Mouse (Mus musculus): ENCODE data around the gene Hist1h4m. TPM values are rescaled to one million over a fixed set of nuclear protein-coding genes. Genes with fewer than 3 reads are reported as not detected.

Gene Hist1h4m
- not detected in 2 replicates for polyA plus RNA-seq (2012; rRNA removed)

GRCm38 (mm10) chr13:21811539-21811938 lies at the start of gene Hist1h4m:
Gene Hist1h4m (plus strand): TSS chr13:21811746.

GRCm38 (mm10) chr13:21779767-21780731 lies 31.5 kb upstream of the Hist1h4m start, which contains the start of gene Hist1h1b:
Gene Hist1h1b (minus strand): TSS chr13:21780625.

GRCm38 (mm10) chr13:21783255-21783617 lies 28.3 kb upstream of the Hist1h4m start, which contains the start of gene Hist1h3i:
Gene Hist1h3i (minus strand): TSS chr13:21783370.

GRCm38 (mm10) chr13:21786899-21787629 lies 24.5 kb upstream of the Hist1h4m start, which contains the start of the genes Hist1h2an and Hist1h2bp:
Gene Hist1h2an (minus strand): TSS chr13:21787218.
Gene Hist1h2bp (plus strand): TSS chr13:21787461.

GRCm38 (mm10) chr13:21810073-21810472 lies 1.5 kb upstream of the Hist1h4m start, which contains the start of the genes Hist1h2bq and Hist1h2ao:
Gene Hist1h2bq (minus strand): TSS chr13:21810197.
Gene Hist1h2ao (plus strand): TSS chr13:21810465.

GRCm38 (mm10) chr13:21831418-21832394 lies 20.2 kb downstream of the Hist1h4m start, which contains the start of gene Hist1h4n:
Gene Hist1h4n (minus strand): TSS chr13:21832196.

GRCm38 (mm10) chr13:21833461-21833860 lies 21.9 kb downstream of the Hist1h4m start, which contains the start of the genes Hist1h2ap and Hist1h2br:
Gene Hist1h2ap (minus strand): TSS chr13:21833507.
Gene Hist1h2br (plus strand): TSS chr13:21833743.

Other genes with a start within 250 kb of the Hist1h4m start
- gene Olfr1364, start 230.0 kb upstream of the Hist1h4m start, polyA plus RNA-seq (2012; rRNA removed), result not detected in 2 replicates
- not detected in 2 replicates for gene Olfr1362, start 197.7 kb upstream of the Hist1h4m start, polyA plus RNA-seq (2012; rRNA removed)
- gene Olfr11, start 169.2 kb upstream of the Hist1h4m start, polyA plus RNA-seq (2012; rRNA removed), result not detected in 2 replicates
- gene Olfr1361, start 148.4 kb upstream of the Hist1h4m start, polyA plus RNA-seq (2012; rRNA removed), result not detected in 2 replicates
- gene Olfr1360, start 134.3 kb upstream of the Hist1h4m start, polyA plus RNA-seq (2012; rRNA removed), result not detected in 2 replicates
- not detected in 2 replicates for gene Olfr1359, start 113.6 kb upstream of the Hist1h4m start, polyA plus RNA-seq (2012; rRNA removed)
- gene Hist1h2bl, start 95.6 kb upstream of the Hist1h4m start, polyA plus RNA-seq (2012; rRNA removed), result 11.8 and 13.4 TPM in 2 replicates
- 41.0 and 55.3 TPM in 2 replicates for gene Hist1h2ai, start 95.3 kb upstream of the Hist1h4m start, polyA plus RNA-seq (2012; rRNA removed)
- 40.1 and 49.5 TPM in 2 replicates for gene Hist1h3h, start 94.1 kb upstream of the Hist1h4m start, polyA plus RNA-seq (2012; rRNA removed)
- 4.6 and 5.2 TPM in 2 replicates for gene Hist1h2bm, start 89.7 kb upstream of the Hist1h4m start, polyA plus RNA-seq (2012; rRNA removed)
- 5.3 and 7.1 TPM in 2 replicates for gene Hist1h4j, start 76.7 kb upstream of the Hist1h4m start, polyA plus RNA-seq (2012; rRNA removed)
- gene Hist1h4k, start 61.2 kb upstream of the Hist1h4m start, polyA plus RNA-seq (2012; rRNA removed), result 39.5 and 42.9 TPM in 2 replicates
- 30.4 and 31.0 TPM in 2 replicates for gene Hist1h2ak, start 57.9 kb upstream of the Hist1h4m start, polyA plus RNA-seq (2012; rRNA removed)
- 12.9 and 14.9 TPM in 2 replicates for gene Hist1h2bn, start 57.6 kb upstream of the Hist1h4m start, polyA plus RNA-seq (2012; rRNA removed)
- 1.4 and 1.5 TPM in 2 replicates for gene Hist1h1b, start 31.1 kb upstream of the Hist1h4m start, polyA plus RNA-seq (2012; rRNA removed)
- 48.3 and 58.4 TPM in 2 replicates for gene Hist1h3i, start 28.4 kb upstream of the Hist1h4m start, polyA plus RNA-seq (2012; rRNA removed)
- gene Hist1h2an, start 24.5 kb upstream of the Hist1h4m start, polyA plus RNA-seq (2012; rRNA removed), result 15.5 and 20.4 TPM in 2 replicates
- gene Hist1h2bp, start 24.3 kb upstream of the Hist1h4m start, polyA plus RNA-seq (2012; rRNA removed), result 0.66 and 3.2 TPM in 2 replicates
- gene Hist1h2bq, start 1.5 kb upstream of the Hist1h4m start, polyA plus RNA-seq (2012; rRNA removed), result 37.1 and 59.1 TPM in 2 replicates
- gene Hist1h2ao, start 1.3 kb upstream of the Hist1h4m start, polyA plus RNA-seq (2012; rRNA removed), result not detected in 2 replicates
- 47.6 and 53.6 TPM in 2 replicates for gene Hist1h4n, start 20.4 kb downstream of the Hist1h4m start, polyA plus RNA-seq (2012; rRNA removed)
- gene Hist1h2ap, start 21.8 kb downstream of the Hist1h4m start, polyA plus RNA-seq (2012; rRNA removed), result 577 and 675 TPM in 2 replicates
- 32.1 and 54.0 TPM in 2 replicates for gene Hist1h2br, start 22.0 kb downstream of the Hist1h4m start, polyA plus RNA-seq (2012; rRNA removed)
- 0.06 and 0.16 TPM in 2 replicates for gene Zfp184, start 133.3 kb downstream of the Hist1h4m start, polyA plus RNA-seq (2012; rRNA removed)
- not detected in 2 replicates for gene Pom121l2, start 169.4 kb downstream of the Hist1h4m start, polyA plus RNA-seq (2012; rRNA removed)
- gene Prss16, start 198.0 kb downstream of the Hist1h4m start, polyA plus RNA-seq (2012; rRNA removed), result 1.2 and 1.6 TPM in 2 replicates
- 37.2 and 61.6 TPM in 2 replicates for gene Hist1h2ah, start 223.8 kb downstream of the Hist1h4m start, polyA plus RNA-seq (2012; rRNA removed)
- 27.3 and 32.1 TPM in 2 replicates for gene Hist1h2bk, start 224.1 kb downstream of the Hist1h4m start, polyA plus RNA-seq (2012; rRNA removed)
- 12.2 and 15.0 TPM in 2 replicates for gene Hist1h4i, start 229.6 kb downstream of the Hist1h4m start, polyA plus RNA-seq (2012; rRNA removed)
- 7.1 and 13.4 TPM in 2 replicates for gene Hist1h2ag, start 231.2 kb downstream of the Hist1h4m start, polyA plus RNA-seq (2012; rRNA removed)
- 14.1 and 15.9 TPM in 2 replicates for gene Hist1h2bj, start 231.5 kb downstream of the Hist1h4m start, polyA plus RNA-seq (2012; rRNA removed)